Mouse (Mus musculus): ENCODE measurements around the gene Crtac1.

Gene Crtac1

GRCm38 (mm10) chr19:42431485-42432190, at the start of gene Crtac1:
Crtac1 (minus strand) TSS chr19:42431783.
- DNase-seq = peak; percentile 50

- no peak for DNase-seq
Observed at GRCm38 (mm10) chr19:42478303-42478702, 46.7 kb upstream of the Crtac1 start.

GRCm38 (mm10) chr19:42477769-42478168, 46.2 kb upstream of the Crtac1 start:
- DNase-seq = no peak

GRCm38 (mm10) chr19:42472831-42473230, 41.2 kb upstream of the Crtac1 start:
- no peak for DNase-seq

GRCm38 (mm10) chr19:42471571-42471970, 40.0 kb upstream of the Crtac1 start:
- peak; percentile 23 for DNase-seq

GRCm38 (mm10) chr19:42461851-42462250, 30.3 kb upstream of the Crtac1 start:
- DNase-seq = no peak

GRCm38 (mm10) chr19:42461353-42461752, 29.8 kb upstream of the Crtac1 start:
- no peak for DNase-seq

GRCm38 (mm10) chr19:42459512-42459911, 27.9 kb upstream of the Crtac1 start:
- DNase-seq = no peak

GRCm38 (mm10) chr19:42454481-42455236, 23.1 kb upstream of the Crtac1 start:
- no peak for DNase-seq

GRCm38 (mm10) chr19:42454006-42454405, 22.4 kb upstream of the Crtac1 start:
- DNase-seq = no peak

- DNase-seq = no peak
Observed at GRCm38 (mm10) chr19:42452539-42452938, 21.0 kb upstream of the Crtac1 start.

GRCm38 (mm10) chr19:42448539-42448938, 17.0 kb upstream of the Crtac1 start:
- DNase-seq = no peak

GRCm38 (mm10) chr19:42443887-42444409, 12.4 kb upstream of the Crtac1 start:
- no peak for DNase-seq

GRCm38 (mm10) chr19:42443266-42443665, 11.7 kb upstream of the Crtac1 start:
- DNase-seq = no peak

GRCm38 (mm10) chr19:42442246-42443197, 10.9 kb upstream of the Crtac1 start:
- no peak for DNase-seq

GRCm38 (mm10) chr19:42440089-42440488, 8.5 kb upstream of the Crtac1 start:
- DNase-seq = no peak

GRCm38 (mm10) chr19:42439353-42439752, 7.8 kb upstream of the Crtac1 start:
- no peak for DNase-seq

GRCm38 (mm10) chr19:42435621-42436020, 4.0 kb upstream of the Crtac1 start:
- no peak for DNase-seq

GRCm38 (mm10) chr19:42432761-42433160, 1.2 kb upstream of the Crtac1 start:
- no peak for DNase-seq

GRCm38 (mm10) chr19:42432191-42432590, 608 bp upstream of the Crtac1 start:
- DNase-seq = peak; percentile 36

- peak; percentile 19 for DNase-seq
Observed at GRCm38 (mm10) chr19:42430981-42431380, 602 bp downstream of the Crtac1 start.

GRCm38 (mm10) chr19:42429410-42429809, 2.2 kb downstream of the Crtac1 start:
- DNase-seq = peak; percentile 23

- DNase-seq = no peak
Observed at GRCm38 (mm10) chr19:42425208-42425607, 6.4 kb downstream of the Crtac1 start.

Data from cerebellum, adult 11-12 months (tissue).